Mouse (Mus musculus) left cerebral cortex, adult 11 months (tissue): ENCODE data around the gene Chst11.
"Not testable (repeated sequence)": the region's sequence is repeated elsewhere in the genome, so short reads cannot be mapped to it uniquely, and the experiment has no call there.

Experiments used
- DNase-seq: peaks from one replicate; pipeline ENCODE4 v3.0.0; 2022; ENCODE audit warnings: low spot score

The Chst11 gene

DNA sequence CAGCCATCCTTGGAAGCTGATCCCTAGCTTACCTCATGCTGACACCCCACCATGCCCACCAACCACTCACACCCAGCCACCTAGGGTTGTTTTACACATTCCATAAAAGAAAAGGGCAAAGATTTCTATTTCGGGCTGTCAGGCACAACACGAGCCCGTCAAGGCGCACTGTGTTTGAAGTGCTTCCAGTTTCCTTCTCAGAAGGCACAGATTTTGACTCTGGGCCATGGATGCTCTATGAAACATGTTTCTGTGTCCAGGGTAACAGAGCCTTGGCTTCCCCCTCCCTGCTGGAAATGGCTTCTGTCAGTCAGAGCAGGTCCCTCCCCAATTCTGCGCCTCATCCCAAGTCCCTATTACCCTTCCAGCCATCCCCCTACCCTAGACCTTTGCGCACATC, 125.7 kb downstream of the Chst11 start:
- no peak for DNase-seq

- DNase-seq = no peak
Observed at GRCm38 (mm10) chr10:83112345-83112744, 127.0 kb downstream of the Chst11 start.

DNA sequence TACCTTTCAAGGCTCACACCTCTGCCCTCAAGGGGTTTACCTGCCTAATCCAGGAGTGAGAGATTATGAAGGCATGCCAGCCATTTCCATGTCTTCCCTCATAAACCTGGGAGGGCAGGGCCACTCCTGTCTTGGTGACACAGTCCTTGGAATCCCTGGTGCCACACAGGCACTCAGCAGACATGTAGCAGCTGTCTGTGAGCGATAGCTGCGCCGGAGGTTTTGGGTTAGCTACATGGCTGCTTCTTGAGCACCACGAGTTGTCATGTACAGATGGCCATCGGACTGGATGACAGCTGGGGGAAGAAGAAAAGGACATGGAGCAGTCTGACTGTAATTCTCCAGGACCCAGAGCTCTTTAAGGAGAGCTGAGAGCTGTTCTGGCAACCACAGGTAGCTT, 129.3 kb downstream of the Chst11 start:
- no peak for DNase-seq

DNA sequence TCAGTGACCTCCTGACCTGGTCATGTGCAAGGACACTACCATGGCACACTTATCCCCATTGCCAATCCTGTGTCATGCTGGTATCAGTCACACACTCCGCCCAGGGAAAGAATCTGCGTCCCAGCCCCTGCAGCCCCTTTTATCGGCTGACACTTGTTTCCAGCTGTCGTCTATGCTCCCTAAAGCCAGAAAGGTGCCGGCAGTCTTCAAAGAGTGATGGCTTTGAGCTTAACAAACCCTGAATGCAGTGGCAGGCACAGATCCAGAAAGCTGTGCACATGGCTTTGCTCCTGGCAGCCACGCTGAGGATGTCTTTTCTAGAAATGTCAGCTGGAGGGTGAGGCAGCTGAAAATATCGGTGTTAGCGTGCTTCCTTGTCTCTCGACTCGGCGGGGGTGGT, 131.6 kb downstream of the Chst11 start:
- no peak for DNase-seq

GRCm38 (mm10) chr10:83117851-83118250, 132.6 kb downstream of the Chst11 start:
- DNase-seq = no peak

DNA sequence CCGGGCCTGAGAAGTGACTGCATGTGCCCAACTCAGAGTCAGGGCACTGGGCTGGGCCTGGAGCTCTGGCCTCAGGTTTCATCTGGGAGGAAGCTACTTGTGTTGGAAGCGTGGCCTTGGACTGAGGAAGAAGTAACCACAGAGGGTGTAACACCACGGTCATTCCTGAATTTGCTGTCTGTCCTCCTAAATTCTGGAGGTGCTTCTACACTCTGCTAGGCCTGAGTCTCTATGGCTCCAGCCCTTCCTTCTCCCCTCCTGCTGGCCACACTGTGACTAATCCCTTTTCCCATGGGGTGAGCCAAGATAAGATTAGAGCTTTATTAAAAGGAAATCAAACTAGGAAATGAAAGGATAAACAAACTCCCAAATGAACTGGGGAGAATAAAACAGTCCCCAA, 133.3 kb downstream of the Chst11 start:
- no peak for DNase-seq

GRCm38 (mm10) chr10:83119016-83119415, 133.7 kb downstream of the Chst11 start:
- DNase-seq = no peak

- not testable (repeated sequence) for DNase-seq
Observed at GRCm38 (mm10) chr10:83119461-83119860, 134.2 kb downstream of the Chst11 start.

DNA sequence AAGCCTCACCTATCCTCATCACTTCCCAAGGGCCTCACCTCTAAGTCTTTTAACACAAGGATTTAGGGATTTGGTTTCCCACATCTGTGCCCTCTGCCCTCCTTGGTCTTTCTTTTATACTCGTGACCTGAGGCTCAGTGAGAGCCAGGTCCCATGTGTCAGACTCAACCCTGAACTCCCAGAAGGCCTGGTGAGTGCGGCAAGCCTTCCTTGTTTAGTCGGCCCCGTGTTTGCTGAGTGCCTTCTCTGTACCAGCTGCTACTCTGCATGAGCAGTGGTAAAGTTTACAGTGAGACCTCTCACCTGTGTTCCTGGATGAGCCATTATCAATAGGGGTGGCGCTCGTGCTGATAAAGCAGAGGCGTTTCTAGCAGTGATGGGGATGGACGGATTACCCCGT, 134.6 kb downstream of the Chst11 start:
- no peak for DNase-seq

DNA sequence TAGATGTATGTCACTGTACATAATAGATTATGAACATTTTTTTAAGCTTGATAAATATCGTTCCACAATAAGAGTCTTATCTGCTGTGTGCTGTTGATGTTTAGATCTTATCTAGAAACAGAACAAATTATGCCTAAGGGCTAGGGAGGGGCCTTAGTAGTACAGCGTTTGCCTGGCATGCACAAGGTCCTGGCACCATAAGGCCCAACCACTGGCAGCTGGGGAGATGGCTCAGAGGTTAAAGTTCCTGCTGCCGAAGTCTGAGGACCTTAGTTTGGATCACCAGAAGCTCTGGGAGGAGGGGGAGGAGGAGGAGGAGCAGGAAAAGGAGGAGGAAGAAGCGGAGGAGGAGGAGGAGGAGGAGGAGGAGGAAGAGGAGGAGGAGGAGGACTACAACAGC, 135.6 kb downstream of the Chst11 start:
- DNase-seq = no peak

GRCm38 (mm10) chr10:83124560-83124959, 139.3 kb downstream of the Chst11 start:
- DNase-seq = no peak

- DNase-seq = no peak
Observed at GRCm38 (mm10) chr10:83126447-83126846, 141.1 kb downstream of the Chst11 start.

- no peak for DNase-seq
Observed at GRCm38 (mm10) chr10:83128435-83128834, 143.1 kb downstream of the Chst11 start.

- no peak for DNase-seq
Observed at GRCm38 (mm10) chr10:83129624-83130218, 144.4 kb downstream of the Chst11 start.

GRCm38 (mm10) chr10:83130611-83131010, 145.3 kb downstream of the Chst11 start:
- no peak for DNase-seq

DNA sequence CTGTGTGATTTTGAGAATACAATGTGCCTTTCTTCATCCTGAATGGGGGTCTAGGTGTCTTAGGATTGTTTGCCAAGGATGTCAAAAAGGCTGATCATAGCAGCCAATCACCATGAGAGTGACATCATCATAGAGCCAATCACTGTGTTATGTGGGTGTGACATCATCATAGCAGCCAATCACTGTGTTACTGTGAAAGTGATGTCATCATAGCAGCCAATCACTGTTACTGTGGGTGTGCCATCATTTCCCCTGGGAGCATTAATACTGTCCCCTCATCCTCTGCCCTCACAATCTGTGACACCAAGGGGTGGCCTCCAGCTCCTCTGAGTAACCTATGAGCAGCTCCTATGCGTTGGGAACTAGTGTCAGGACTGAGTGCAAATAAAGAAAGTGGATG, 146.6 kb downstream of the Chst11 start:
- DNase-seq = no peak

- no peak for DNase-seq
Observed at GRCm38 (mm10) chr10:83133866-83134570, 148.7 kb downstream of the Chst11 start.

- no peak for DNase-seq
Observed at GRCm38 (mm10) chr10:83134896-83135295, 149.6 kb downstream of the Chst11 start.

- DNase-seq = no peak
Observed at GRCm38 (mm10) chr10:83135963-83136362, 150.7 kb downstream of the Chst11 start.

DNA sequence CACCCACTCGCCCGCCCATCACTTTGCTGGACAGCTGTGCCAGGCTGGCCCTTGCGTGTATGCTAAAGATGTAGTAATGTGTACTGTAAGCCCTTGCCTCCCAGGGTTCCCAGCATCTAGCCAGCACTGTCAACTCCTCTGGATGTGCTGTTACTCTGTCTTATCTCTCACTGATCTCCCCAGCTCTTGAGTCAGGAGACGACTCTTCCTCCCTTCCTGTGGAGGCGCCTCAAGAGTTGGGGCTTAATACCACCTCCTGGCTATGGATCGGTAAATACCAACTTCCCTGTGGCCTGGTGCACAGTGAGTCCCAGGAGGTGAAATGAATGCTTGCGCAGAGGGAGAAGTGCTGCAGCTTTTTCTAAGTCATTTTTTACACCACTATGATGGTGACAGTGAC, 151.8 kb downstream of the Chst11 start:
- no peak for DNase-seq

DNA sequence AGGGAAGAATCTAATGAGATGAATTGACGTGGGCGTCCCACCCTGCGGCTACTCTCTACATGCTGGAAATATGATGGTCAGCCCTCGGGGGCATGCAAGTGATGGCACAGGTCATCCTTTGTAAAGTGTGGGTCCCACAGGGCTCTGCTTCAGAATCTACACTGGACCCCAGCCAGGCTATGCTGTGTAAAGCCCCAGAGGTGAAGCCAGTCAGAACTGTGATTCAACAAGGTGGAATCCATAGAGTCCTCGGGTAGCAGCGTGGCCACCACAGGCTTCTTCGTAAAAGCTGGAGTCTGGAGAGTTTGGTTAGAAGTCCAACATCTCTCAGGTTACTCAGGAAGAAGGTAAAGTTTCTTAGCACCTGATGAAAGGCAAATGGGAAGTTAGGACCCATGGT, 154.0 kb downstream of the Chst11 start:
- no peak for DNase-seq

GRCm38 (mm10) chr10:83140258-83140936, 155.1 kb downstream of the Chst11 start:
- DNase-seq = no peak

DNA sequence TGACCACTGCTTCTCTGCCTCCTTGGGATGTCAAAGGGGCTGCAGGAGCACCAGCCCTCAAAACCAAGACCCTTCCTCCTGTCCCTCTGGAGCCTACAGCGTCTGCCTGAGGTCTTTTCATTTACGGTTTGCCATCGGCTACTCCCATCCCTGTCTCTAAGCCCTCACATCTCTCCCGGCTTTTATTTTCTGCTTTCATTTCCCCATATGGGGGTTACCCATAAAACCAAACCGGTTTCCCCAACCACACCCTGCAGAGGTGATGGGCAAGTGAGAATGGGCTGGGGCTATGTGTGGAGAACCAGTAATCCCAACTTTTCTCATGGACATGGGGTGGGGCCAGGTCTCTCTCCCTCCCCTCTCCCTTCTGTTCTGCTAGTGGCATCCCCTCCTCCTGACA, 156.1 kb downstream of the Chst11 start:
- no peak for DNase-seq
